In the genomic region with DNA sequence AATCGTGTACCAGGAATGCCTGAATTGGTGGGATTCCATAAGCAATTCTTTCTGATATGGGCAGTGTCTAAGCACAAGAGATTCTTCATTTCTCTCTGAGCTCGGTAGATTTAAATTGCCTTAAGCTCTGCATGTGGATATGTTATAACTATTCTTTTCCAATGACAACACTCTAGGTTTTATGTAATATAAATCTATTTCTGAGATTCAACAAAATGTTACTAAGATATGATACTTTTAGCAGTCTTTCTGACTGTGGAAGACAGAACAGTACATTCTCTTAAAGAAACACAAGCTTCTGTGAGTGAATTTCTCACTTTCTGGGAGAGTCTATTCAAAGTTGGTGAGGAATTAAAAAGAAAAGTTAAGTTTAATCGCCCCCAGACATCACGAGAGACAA, we compare ENCODE assay signal across 26 mouse cellular contexts.
"Had no signal": no experiment of that assay in that cellular context is flagged by ENCODE, and none has a peak within 500 bp of the region (broad histone marks: within the 10 kb centered on the region; RNA-seq: fewer than 3 reads in every experiment).

No protein-coding gene starts in this region.

- H3K27ac ChIP-seq: heart, adult 2 months; heart, embryonic 13.5 days; heart, embryonic 15.5 days; hindbrain, embryonic 13.5 days; hindbrain, embryonic 15.5 days; hindbrain, postnatal 0 days; kidney, embryonic 15.5 days; kidney, postnatal 0 days; limb, embryonic 13.5 days; limb, embryonic 15.5 days; liver, embryonic 13.5 days; liver, embryonic 15.5 days had no signal

- H3K4me3 ChIP-seq: heart, adult 2 months; heart, embryonic 13.5 days; heart, embryonic 15.5 days; hindbrain, embryonic 13.5 days; hindbrain, embryonic 15.5 days; kidney, embryonic 15.5 days; limb, embryonic 13.5 days; limb, embryonic 15.5 days; liver, embryonic 13.5 days; liver, embryonic 15.5 days had no signal

- DNase-seq: gastrocnemius, postnatal 14 days; gastrocnemius, postnatal 36 days; heart, adult 11 months; heart, adult 2 months; heart, postnatal 14 days; heart, postnatal 36 days; kidney, adult 11 months; kidney, adult 2 months; kidney, adult 9 months; kidney, postnatal 14 days; kidney, postnatal 36 days; layer of hippocampus, adult 9-11 months; layer of hippocampus, postnatal 36 days; left cerebral cortex, postnatal 4 days; liver, embryonic 13.5 days had no signal

- ATAC-seq: hindbrain, postnatal 0 days; intestine, embryonic 16.5 days had no signal
